Mouse (Mus musculus) liver, adult 2 months (tissue): Measurements from ENCODE around the gene Micu1.

ENCODE experiments used
- CTCF ChIP-seq: fragments of 200-500 bp; IDR thresholded peaks from 2 replicates; pipeline ENCODE4 v1.5.1; 2011; ENCODE audit warnings: low read depth, low read length, control low read depth
- POLR2A ChIP-seq: fragments of 200-500 bp; IDR thresholded peaks from 2 replicates; pipeline ENCODE4 v1.6.1; 2011; ENCODE audit warnings: low read length, control low read depth; ENCODE audit not compliant: insufficient read depth; ENCODE audit errors: extremely low read depth

DNA sequence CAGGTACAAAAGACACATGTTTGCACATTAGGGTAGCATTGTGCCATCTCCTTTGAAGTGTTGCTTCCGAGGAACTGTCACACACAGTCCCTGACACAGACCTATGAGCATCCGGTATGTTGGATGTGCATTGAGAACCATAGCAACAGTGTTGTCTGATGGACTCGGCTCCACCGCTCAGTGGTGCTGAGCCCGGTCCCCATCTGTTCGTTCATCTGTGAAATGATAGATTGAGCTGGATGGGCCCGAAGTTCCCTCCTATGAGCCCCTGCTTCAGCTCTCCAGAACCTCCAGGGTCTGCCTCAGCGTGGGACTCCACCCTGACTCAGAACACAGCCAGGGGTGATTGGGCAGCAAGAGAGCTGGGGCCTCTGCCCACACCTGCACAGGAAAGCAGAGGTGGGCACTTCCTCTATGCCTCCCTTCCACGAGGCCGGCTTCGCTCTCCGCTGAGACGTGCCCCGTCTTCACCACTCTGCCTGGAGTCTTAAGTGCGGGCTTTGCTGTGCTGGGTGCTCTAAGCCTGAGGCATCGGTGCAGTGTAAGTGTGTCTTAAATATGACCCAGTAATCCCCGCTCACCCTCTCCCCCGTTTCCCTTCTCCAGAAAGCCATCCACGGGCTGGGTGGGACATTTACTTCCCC is 162.1 kb downstream of the Micu1 start:
- TF ChIP-seq CTCF (no peak), POLR2A (no peak)
